Mouse (Mus musculus): ENCODE data around the gene Kcnj12. TPM values are rescaled to one million over a fixed set of nuclear protein-coding genes. Genes with fewer than 3 reads are reported as not detected.
A peak's percentile ranks its signal among the peaks of the same experiment; 100 is the strongest.

Gene Kcnj12
- not detected in 2 replicates for polyA plus RNA-seq (2012; ENCODE audit: insufficient read depth, low replicate concordance)

DNA sequence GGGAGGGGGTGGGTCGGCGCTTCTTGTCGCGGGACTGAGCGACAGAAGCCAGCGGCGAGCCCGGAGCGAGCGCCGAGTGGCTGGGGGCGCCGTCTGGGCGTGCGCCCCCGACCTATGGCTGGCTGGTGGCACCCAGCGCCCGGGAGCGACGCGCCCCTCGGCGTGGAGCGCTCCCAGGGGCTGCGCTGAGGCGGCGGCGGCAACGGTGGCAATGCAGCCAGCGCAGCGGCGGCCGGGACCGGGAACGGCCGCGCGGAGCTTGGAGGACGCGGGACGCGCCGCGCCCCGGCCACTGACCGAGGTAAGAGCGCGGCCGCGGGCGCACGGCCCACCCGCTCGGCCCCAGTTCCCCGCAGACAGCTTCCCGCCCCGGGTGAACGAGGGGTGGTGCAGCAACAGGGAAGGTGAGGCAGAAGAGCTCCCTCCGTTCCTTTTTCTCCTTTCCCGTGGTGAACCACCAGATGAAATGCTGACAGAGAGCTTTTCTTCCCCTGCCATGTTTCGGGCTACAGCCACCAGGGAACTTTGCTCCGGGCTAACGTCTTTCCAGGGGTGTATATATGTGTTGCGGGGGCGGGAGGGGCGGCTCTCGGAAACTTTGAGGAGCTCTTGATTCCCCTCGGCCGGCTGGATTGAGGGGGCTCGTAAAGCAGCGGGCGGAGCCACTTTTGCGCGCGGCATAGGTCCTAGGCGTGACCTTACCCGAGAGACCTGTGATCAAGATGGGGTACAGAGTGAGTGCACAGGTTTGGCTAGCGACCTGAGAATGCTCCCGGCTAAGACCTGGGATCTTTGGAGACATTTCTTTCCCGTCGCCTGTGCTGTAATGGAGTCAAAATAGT lies at the start of gene Kcnj12:
TSS of gene Kcnj12 (plus strand) at position 15 of the 842 bp plus-strand sequence.
- Histone ChIP-seq H3K4me1 (peaks cover 7% of the 10 kb centered on the region), H3K9me3 (no peaks in the 10 kb centered on the region), H3K36me3 (replicated peaks; ENCODE audit: low read length) (no peaks in the 10 kb centered on the region), H3K4me3 (replicated peaks) (peak within 1 kb of the TSS; percentile 31), H3K27me3 (replicated peaks) (peaks cover 98% of the 10 kb centered on the region)
- TF ChIP-seq GATA1 (IDR thresholded peaks at IDR 0.05; ENCODE audit: borderline replicate concordance, low read length) (no peak), FLI1 (IDR thresholded peaks at IDR 0.05; ENCODE audit: low read length) (no peak)

DNA sequence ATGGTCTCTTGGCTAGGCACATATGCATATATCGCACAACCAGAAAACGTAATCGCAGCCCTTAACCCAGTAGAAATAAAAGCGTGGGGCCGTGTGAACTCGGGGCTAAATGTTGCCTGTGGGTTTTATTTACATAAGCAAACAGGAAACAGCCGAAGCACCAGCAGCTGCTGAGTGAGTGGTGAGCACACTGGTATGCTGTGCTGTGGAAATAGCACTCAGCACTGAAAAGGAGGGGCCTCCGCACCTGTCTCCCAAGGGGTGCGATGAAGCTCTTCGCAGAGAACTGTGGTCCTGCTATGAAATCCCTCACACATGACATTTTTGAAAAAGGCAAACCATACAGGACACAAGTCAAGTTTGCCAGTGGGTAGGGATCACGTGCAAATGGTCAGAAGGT lies 47.3 kb upstream of the Kcnj12 start:
- no peaks in the 10 kb centered on the region for H3K36me3 ChIP-seq (replicated peaks; ENCODE audit: low read length)
- H3K9me3 ChIP-seq = no peaks in the 10 kb centered on the region
- H3K4me1 ChIP-seq = peaks cover 13% of the 10 kb centered on the region; the same call in 1 of the 2 replicates
- H3K27me3 ChIP-seq (replicated peaks) = peaks cover 46% of the 10 kb centered on the region
- H3K4me3 ChIP-seq (replicated peaks) = no peak overlapping the region
- TF ChIP-seq FLI1 (IDR thresholded peaks at IDR 0.05; ENCODE audit: low read length) = no peak
- TF ChIP-seq GATA1 (IDR thresholded peaks at IDR 0.05; ENCODE audit: borderline replicate concordance, low read length) = no peak

DNA sequence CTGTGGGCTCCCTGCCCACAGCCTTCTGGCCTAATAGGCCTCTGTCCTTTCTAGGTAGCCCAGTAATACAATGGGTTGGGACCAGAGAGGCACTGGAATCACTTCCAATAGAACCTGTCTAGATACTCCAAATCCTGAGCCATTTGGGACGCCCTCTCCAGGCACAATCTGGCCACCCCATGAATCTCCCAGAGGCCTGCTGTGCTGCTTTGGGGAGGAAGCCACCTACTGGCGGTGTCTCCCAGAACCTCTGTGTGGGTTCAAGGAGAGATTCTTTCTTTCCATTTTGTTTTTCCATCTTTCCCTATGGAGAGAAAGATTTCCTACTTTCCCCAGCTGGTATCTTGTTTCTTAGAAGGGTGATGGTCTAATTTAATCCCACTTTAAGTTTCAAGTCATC lies 46.1 kb upstream of the Kcnj12 start:
- H3K27me3 ChIP-seq (replicated peaks) = peaks cover 51% of the 10 kb centered on the region
- H3K4me1 ChIP-seq = peaks cover 13% of the 10 kb centered on the region; the same call in 1 of the 2 replicates
- H3K4me3 ChIP-seq (replicated peaks) = no peak overlapping the region
- TF ChIP-seq FLI1 (IDR thresholded peaks at IDR 0.05; ENCODE audit: low read length) (no peak), GATA1 (IDR thresholded peaks at IDR 0.05; ENCODE audit: borderline replicate concordance, low read length) (no peak)
- no peaks in the 10 kb centered on the region for H3K9me3 ChIP-seq
- H3K36me3 ChIP-seq (replicated peaks; ENCODE audit: low read length) = no peaks in the 10 kb centered on the region

DNA sequence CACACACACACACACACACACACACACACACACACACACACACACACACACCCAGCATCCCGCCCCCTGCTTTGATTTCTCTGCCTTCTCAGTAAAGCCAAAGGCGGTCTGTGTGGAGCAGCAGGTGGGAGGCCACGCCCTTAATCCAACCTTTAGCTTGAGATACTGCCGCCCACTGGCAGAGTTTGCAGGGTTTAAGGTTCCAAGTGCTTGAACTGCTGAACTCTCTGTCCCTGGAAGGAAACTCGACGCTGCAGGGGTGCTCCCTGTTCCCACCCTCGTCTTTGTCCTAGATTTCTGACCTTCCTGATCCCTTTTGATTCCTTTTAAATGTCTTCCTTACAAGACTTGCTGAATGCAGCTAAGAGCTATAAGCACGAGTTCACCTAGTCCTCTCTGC lies 45.6 kb upstream of the Kcnj12 start:
- H3K4me3 ChIP-seq (replicated peaks) = no peak overlapping the region
- peaks cover 54% of the 10 kb centered on the region for H3K27me3 ChIP-seq (replicated peaks)
- no peaks in the 10 kb centered on the region for H3K9me3 ChIP-seq
- TF ChIP-seq GATA1 (IDR thresholded peaks at IDR 0.05; ENCODE audit: borderline replicate concordance, low read length) (no peak), FLI1 (IDR thresholded peaks at IDR 0.05; ENCODE audit: low read length) (no peak)
- no peaks in the 10 kb centered on the region for H3K36me3 ChIP-seq (replicated peaks; ENCODE audit: low read length)
- H3K4me1 ChIP-seq = peaks cover 13% of the 10 kb centered on the region; the same call in 1 of the 2 replicates

DNA sequence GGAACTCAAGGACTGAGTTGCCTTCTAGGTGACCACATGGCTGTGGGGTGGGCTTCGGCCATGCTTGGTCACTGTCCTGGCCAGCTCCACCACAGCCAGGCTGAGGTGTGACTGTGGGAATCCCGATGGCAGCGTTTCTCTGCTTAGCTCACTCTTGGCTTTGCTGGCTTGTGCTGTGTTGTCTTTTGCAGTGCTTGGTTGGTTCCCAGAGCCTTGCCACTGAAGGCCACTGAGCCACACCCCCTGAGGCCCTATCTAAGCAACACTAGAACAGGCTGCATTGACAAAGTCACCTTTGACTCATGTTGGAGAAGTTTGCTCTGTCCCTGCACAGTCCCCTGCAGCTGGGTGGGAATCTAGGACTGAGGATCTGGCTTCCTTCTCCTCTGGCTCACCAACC lies 45.2 kb upstream of the Kcnj12 start:
- peaks cover 56% of the 10 kb centered on the region for H3K27me3 ChIP-seq (replicated peaks)
- no peak for TF ChIP-seq FLI1 (IDR thresholded peaks at IDR 0.05; ENCODE audit: low read length)
- TF ChIP-seq GATA1 (IDR thresholded peaks at IDR 0.05; ENCODE audit: borderline replicate concordance, low read length) = no peak
- no peak overlapping the region for H3K4me3 ChIP-seq (replicated peaks)
- H3K9me3 ChIP-seq = no peaks in the 10 kb centered on the region
- H3K36me3 ChIP-seq (replicated peaks; ENCODE audit: low read length) = no peaks in the 10 kb centered on the region
- peaks cover 13% of the 10 kb centered on the region; the same call in 1 of the 2 replicates for H3K4me1 ChIP-seq

DNA sequence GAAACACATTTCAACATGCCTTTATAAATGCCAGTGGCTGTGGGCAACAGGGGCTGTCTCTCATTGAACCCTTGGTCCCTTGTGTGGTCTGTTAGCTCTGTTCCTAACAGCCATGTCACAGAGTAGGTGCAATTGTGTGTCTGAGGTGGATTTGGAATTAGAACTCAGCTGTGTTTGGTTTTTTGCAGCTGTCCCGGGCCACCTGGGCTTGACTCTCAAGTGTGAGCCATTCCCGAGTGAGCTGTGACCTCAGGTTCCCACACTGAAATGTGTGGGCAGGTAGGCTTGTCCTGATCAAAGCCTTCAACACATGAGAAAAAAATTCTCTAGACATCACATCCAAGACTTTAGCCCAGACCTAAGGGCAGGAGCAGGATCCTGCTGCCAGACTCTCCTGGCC lies 43.7 kb upstream of the Kcnj12 start:
- Histone ChIP-seq H3K36me3 (replicated peaks; ENCODE audit: low read length) (no peaks in the 10 kb centered on the region), H3K27me3 (replicated peaks) (peaks cover 61% of the 10 kb centered on the region), H3K9me3 (no peaks in the 10 kb centered on the region), H3K4me1 (peaks cover 13% of the 10 kb centered on the region; the same call in 1 of the 2 replicates), H3K4me3 (replicated peaks) (no peak overlapping the region)
- TF ChIP-seq FLI1 (IDR thresholded peaks at IDR 0.05; ENCODE audit: low read length) = no peak
- TF ChIP-seq GATA1 (IDR thresholded peaks at IDR 0.05; ENCODE audit: borderline replicate concordance, low read length) = no peak

DNA sequence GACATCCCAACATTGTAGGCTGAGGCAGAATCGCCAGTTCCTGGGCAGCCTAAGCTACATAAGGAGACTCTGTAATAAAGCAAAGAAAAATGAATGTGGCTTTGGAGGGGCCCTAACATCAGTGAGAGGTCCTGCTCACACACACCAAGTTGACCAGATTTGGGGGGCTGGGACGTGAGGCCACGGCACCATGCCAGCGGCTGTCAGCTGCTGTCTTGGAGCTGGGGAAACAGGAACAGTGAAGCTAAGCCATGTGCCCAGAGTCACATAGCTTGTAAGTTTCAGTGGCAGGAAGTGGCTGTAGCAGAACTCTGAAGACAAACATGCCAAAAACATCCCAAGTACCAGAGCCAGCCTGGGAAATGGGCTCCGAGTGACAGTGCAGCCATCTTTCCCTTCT lies 42.6 kb upstream of the Kcnj12 start:
- H3K36me3 ChIP-seq (replicated peaks; ENCODE audit: low read length) = no peaks in the 10 kb centered on the region
- peaks cover 13% of the 10 kb centered on the region; the same call in 1 of the 2 replicates for H3K4me1 ChIP-seq
- H3K9me3 ChIP-seq = peaks cover under 1% of the 10 kb centered on the region
- H3K4me3 ChIP-seq (replicated peaks) = no peak overlapping the region
- peaks cover 60% of the 10 kb centered on the region for H3K27me3 ChIP-seq (replicated peaks)
- TF ChIP-seq GATA1 (IDR thresholded peaks at IDR 0.05; ENCODE audit: borderline replicate concordance, low read length) (no peak), FLI1 (IDR thresholded peaks at IDR 0.05; ENCODE audit: low read length) (no peak)

DNA sequence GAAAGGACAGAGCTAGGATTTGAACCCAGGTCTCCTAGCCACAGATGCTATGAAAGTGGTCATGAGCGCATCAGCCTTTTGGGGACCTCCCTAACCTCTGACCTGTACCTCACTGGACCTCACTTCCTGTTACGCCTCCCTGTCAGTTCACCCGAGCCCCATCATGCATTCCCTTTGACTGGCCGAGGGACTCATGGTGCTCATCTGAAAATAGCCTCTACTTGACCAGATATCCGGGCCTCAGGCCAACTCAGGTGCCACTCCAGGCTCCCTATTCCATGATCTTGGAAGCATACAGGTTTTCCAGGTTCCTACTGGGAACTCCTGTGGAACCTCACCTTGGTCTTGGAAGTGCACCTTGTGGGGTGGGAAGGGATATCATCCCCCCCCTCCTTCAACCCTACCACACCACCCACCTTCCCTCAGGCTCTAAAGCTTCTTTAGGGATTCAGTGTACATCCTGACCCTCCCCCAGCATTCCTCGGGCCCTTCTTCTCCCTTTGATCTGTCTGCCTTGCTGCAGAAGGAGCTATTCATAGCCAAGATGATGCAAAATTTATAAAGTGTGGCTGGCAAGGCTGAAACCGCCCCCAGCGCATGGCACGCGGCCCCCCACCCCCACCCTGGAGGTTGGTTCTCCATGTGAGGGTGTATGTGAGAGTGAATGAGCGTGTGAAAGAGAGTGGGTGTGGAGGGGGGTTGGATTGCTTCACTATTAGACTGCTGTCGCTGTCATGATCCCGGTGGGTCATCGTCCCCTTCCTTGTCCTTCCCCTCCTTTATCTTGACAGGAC lies 40.5 kb upstream of the Kcnj12 start:
- TF ChIP-seq FLI1 (IDR thresholded peaks at IDR 0.05; ENCODE audit: low read length) = no peak
- TF ChIP-seq GATA1 (IDR thresholded peaks at IDR 0.05; ENCODE audit: borderline replicate concordance, low read length) = no peak
- Histone ChIP-seq H3K4me1 (peaks cover 6% of the 10 kb centered on the region; the same call in 1 of the 2 replicates), H3K9me3 (peaks cover 10% of the 10 kb centered on the region), H3K4me3 (replicated peaks) (no peak overlapping the region), H3K36me3 (replicated peaks; ENCODE audit: low read length) (no peaks in the 10 kb centered on the region), H3K27me3 (replicated peaks) (peaks cover 53% of the 10 kb centered on the region)

DNA sequence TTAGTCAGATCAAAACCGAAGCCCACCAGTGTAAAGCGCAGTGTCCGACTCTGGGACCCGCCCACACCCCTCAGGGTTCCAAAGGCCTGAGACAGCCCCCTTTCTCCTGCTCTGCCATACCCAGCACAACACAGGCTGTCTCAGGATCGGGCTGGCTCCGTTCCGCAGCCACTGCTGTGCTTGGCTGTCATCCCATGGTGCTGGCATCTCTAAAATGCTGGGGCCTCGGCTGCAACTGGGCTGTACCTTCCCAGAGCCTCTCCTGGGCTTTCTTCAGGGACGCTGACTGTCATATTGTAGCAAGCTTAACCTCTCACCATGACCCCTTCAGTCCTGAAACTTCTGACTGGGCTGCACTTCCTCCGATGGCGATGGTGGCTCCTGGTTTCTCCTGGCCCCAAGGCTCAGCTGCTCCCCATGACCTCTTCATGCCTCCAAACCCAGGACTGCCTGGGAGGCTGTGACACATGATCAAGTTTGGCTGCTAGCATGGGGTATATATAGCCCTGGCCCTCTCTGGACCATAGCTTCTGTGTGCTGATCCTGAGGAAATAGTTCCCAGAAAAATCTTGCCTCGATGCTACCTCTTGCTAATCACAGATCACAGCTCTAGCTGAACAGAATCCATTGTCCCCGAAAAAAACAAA lies 37.3 kb upstream of the Kcnj12 start:
- no peaks in the 10 kb centered on the region for H3K36me3 ChIP-seq (replicated peaks; ENCODE audit: low read length)
- no peak for TF ChIP-seq GATA1 (IDR thresholded peaks at IDR 0.05; ENCODE audit: borderline replicate concordance, low read length)
- no peak for TF ChIP-seq FLI1 (IDR thresholded peaks at IDR 0.05; ENCODE audit: low read length)

More for the DNA sequence above, 37.3 kb upstream of the Kcnj12 start:
- Histone ChIP-seq H3K27me3 (replicated peaks) (peaks cover 32% of the 10 kb centered on the region), H3K4me1 (no peaks in the 10 kb centered on the region), H3K4me3 (replicated peaks) (no peak overlapping the region), H3K9me3 (peaks cover 29% of the 10 kb centered on the region)
